Mouse (Mus musculus) heart, postnatal 0 days (tissue): ENCODE data around the gene Capn5.

Experiments used
- CTCF ChIP-seq: IDR thresholded peaks from 2 replicates; pipeline ENCODE4 v1.5.1; 2016; ENCODE audit warnings: antibody characterized with exemption, control low read depth, low read depth
- EP300 ChIP-seq: IDR thresholded peaks from 2 replicates; pipeline ENCODE4 v1.6.1; 2016; ENCODE audit warnings: antibody characterized with exemption, low read depth

GRCm38 (mm10) chr7:98185326-98185725, 7.3 kb upstream of the Capn5 start:
- TF ChIP-seq CTCF (no peak), EP300 (no peak)
